Mouse (Mus musculus) CH12.LX (cell line): ENCODE measurements at regions not wholly inside any gene's neighbourhood (a gene's known extent, or its start where the extent isn't known, plus 50 kb on each side); places are given as distances from the start of the nearest gene placed in this dataset.

Experiments
- DNase-seq: peaks from one replicate; pipeline ENCODE4 v3.0.0-alpha.2; 2013; ENCODE audit errors: extremely low read depth
- H3K27ac ChIP-seq: 2 replicates; pipeline ENCODE4 v1.5.1; 2012; ENCODE audit warnings: low read depth, mild to moderate bottlenecking, control low read depth, moderate library complexity; ENCODE audit not compliant: insufficient read depth
- H3K27me3 ChIP-seq: replicated peaks from 2 replicates; pipeline ENCODE3; 2012; ENCODE audit warnings: inconsistent platforms
- H3K36me3 ChIP-seq, 2 experiments: replicated peaks in 1 of 2; 2 replicates each; pipeline versions ENCODE3 to v1.6.1; 2012; ENCODE audit warnings: inconsistent platforms in 1 of 2, low read length in 1 of 2, mild to moderate bottlenecking in 1 of 2, mixed read lengths in 1 of 2, moderate library complexity in 1 of 2; ENCODE audit not compliant: control insufficient read depth in 1 of 2, insufficient read depth in 1 of 2
- H3K4me1 ChIP-seq, 2 experiments: 2 replicates each; pipeline ENCODE4 v1.6.1; 2012; ENCODE audit warnings: inconsistent platforms in 1 of 2, moderate library complexity in 1 of 2; ENCODE audit not compliant: insufficient read depth in 2 of 2, control insufficient read depth in 1 of 2
- H3K4me2 ChIP-seq: 2 replicates; pipeline ENCODE4 v1.6.1; 2012; ENCODE audit warnings: low read depth, mild to moderate bottlenecking, control low read depth; ENCODE audit not compliant: poor library complexity, insufficient read depth, severe bottlenecking
- H3K4me3 ChIP-seq, 3 experiments: fragments of 150-350 bp in 1 of 3; sonication (generic) in 1 of 3; replicated peaks in 1 of 3; 2 replicates each; pipeline versions ENCODE3 to v1.5.1; 2011 to 2012; ENCODE audit warnings: low read depth in 2 of 3, low read length in 2 of 3, mild to moderate bottlenecking in 2 of 3, moderate library complexity in 2 of 3, control low read depth in 1 of 3, improper control_type of control experiment in 1 of 3, inconsistent platforms in 1 of 3, mixed read lengths in 1 of 3; ENCODE audit not compliant: poor library complexity in 1 of 3
- H3K79me2 ChIP-seq: replicated peaks from 2 replicates; pipeline ENCODE4 v1.6.1; 2012; ENCODE audit warnings: mild to moderate bottlenecking, moderate library complexity; ENCODE audit not compliant: control insufficient read depth, poor library complexity, insufficient read depth, severe bottlenecking; ENCODE audit errors: extremely low read depth
- H3K9ac ChIP-seq: 2 replicates; pipeline ENCODE4 v1.6.1; 2012; ENCODE audit warnings: low read depth, mild to moderate bottlenecking, control low read depth, moderate library complexity; ENCODE audit not compliant: insufficient read depth
- H3K9me3 ChIP-seq: replicated peaks from 2 replicates; pipeline ENCODE3; 2012; ENCODE audit warnings: low read length, inconsistent platforms, mixed read lengths
- BHLHE40 ChIP-seq: IDR thresholded peaks from 2 replicates; pipeline ENCODE4 v1.6.1; 2011; ENCODE audit warnings: mild to moderate bottlenecking, low read depth, low read length, improper control_type of control experiment
- CHD1 ChIP-seq: IDR thresholded peaks from 2 replicates; pipeline ENCODE4 v1.6.1; 2012; ENCODE audit warnings: low read depth, low read length, improper control_type of control experiment, inconsistent platforms
- CTCF ChIP-seq, 2 experiments: IDR thresholded peaks in 1 of 2; conservative IDR thresholded peaks in 1 of 2; 2 replicates each; pipeline ENCODE4 v1.5.1; 2011 to 2012; ENCODE audit warnings: low read depth in 2 of 2, low read length in 2 of 2, improper control_type of control experiment in 1 of 2, inconsistent platforms in 1 of 2, mild to moderate bottlenecking in 1 of 2, moderate library complexity in 1 of 2
- E2F4 ChIP-seq: IDR thresholded peaks from 2 replicates; pipeline ENCODE4 v1.6.1; 2011; ENCODE audit warnings: low read depth, low read length, improper control_type of control experiment; ENCODE audit not compliant: insufficient replicate concordance
- ELF1 ChIP-seq: IDR thresholded peaks from 2 replicates; pipeline ENCODE4 v1.6.1; 2014; ENCODE audit warnings: low read depth, mild to moderate bottlenecking, inconsistent platforms, low read length, improper control_type of control experiment
- GABPA ChIP-seq: IDR thresholded peaks from 2 replicates; pipeline ENCODE4 v1.6.1; 2012; ENCODE audit warnings: low read depth, low read length, improper control_type of control experiment, inconsistent platforms; ENCODE audit not compliant: insufficient replicate concordance
- HCFC1 ChIP-seq: IDR thresholded peaks from 2 replicates; pipeline ENCODE4 v1.6.1; 2012; ENCODE audit warnings: low read depth, mild to moderate bottlenecking, inconsistent platforms, low read length, improper control_type of control experiment
- IRF4 ChIP-seq: IDR thresholded peaks from 2 replicates; pipeline ENCODE4 v1.6.1; 2014; ENCODE audit warnings: low read depth, mild to moderate bottlenecking, inconsistent platforms, low read length, improper control_type of control experiment
- JUN ChIP-seq: IDR thresholded peaks from 2 replicates; pipeline ENCODE4 v1.6.1; 2011; ENCODE audit warnings: low read depth, mild to moderate bottlenecking, low read length, improper control_type of control experiment, moderate library complexity; ENCODE audit not compliant: insufficient read depth
- KAT2A ChIP-seq: IDR thresholded peaks from 2 replicates; pipeline ENCODE4 v1.6.1; 2012; ENCODE audit warnings: low read length, improper control_type of control experiment, inconsistent platforms; ENCODE audit not compliant: insufficient replicate concordance
- MAZ ChIP-seq: IDR thresholded peaks from 2 replicates; pipeline ENCODE4 v1.6.1; 2012; ENCODE audit warnings: low read depth, mild to moderate bottlenecking, inconsistent platforms, low read length, improper control_type of control experiment, moderate library complexity
- MXI1 ChIP-seq: IDR thresholded peaks from 2 replicates; pipeline ENCODE4 v1.6.1; 2011; ENCODE audit warnings: mild to moderate bottlenecking, low read depth, low read length, improper control_type of control experiment
- NELFE ChIP-seq: IDR thresholded peaks from 2 replicates; pipeline ENCODE4 v1.6.1; 2011; ENCODE audit warnings: low read depth, low read length, improper control_type of control experiment
- PAX5 ChIP-seq: IDR thresholded peaks from 2 replicates; pipeline ENCODE4 v1.6.1; 2012; ENCODE audit warnings: low read length, inconsistent platforms, mixed read lengths
- POLR2A ChIP-seq: IDR thresholded peaks from 2 replicates; pipeline ENCODE4 v1.6.1; 2011; ENCODE audit warnings: low read depth, mild to moderate bottlenecking, improper control_type of control experiment, low read length
- RAD21 ChIP-seq: IDR thresholded peaks from 2 replicates; pipeline ENCODE4 v1.6.1; 2011; ENCODE audit warnings: low read depth, mild to moderate bottlenecking, low read length, improper control_type of control experiment, moderate library complexity
- SMC3 ChIP-seq: IDR thresholded peaks from 2 replicates; pipeline ENCODE4 v1.6.1; 2011; ENCODE audit warnings: low read depth, low read length, improper control_type of control experiment
- TCF12 ChIP-seq: IDR thresholded peaks from 2 replicates; pipeline ENCODE4 v1.6.1; 2014; ENCODE audit warnings: low read depth, mild to moderate bottlenecking, inconsistent platforms, low read length, improper control_type of control experiment
- UBTF ChIP-seq: IDR thresholded peaks from 2 replicates; pipeline ENCODE4 v1.6.1; 2012; ENCODE audit warnings: low read depth, mild to moderate bottlenecking, inconsistent platforms, low read length, improper control_type of control experiment, moderate library complexity
- ZC3H11A ChIP-seq: IDR thresholded peaks from 2 replicates; pipeline ENCODE4 v1.6.1; 2012; ENCODE audit warnings: low read depth, mild to moderate bottlenecking, inconsistent platforms, low read length, improper control_type of control experiment
- ZMIZ1 ChIP-seq: IDR thresholded peaks from 2 replicates; pipeline ENCODE4 v1.6.1; 2012; ENCODE audit warnings: low read depth, mild to moderate bottlenecking, inconsistent platforms, low read length, improper control_type of control experiment
- ZNF384 ChIP-seq: IDR thresholded peaks from 2 replicates; pipeline ENCODE4 v1.6.1; 2012; ENCODE audit warnings: low read depth, low read length, improper control_type of control experiment, inconsistent platforms
- dilution Hi-C: fragments of 300-500 bp; cut with MboI; formaldehyde crosslinking; loops from 2 replicates; pipeline ENCODE4 v1.14.3; 2020; ENCODE audit warnings: low sequenced_read_pairs; ENCODE audit not compliant: extremely low pct_unique_long_range_greater_than_20kb, extremely low pct_ligation_motif_present
- in situ Hi-C: fragments of 300-500 bp; cut with MboI; formaldehyde crosslinking; loops from 3 replicates; pipeline ENCODE4 v1.14.3; 2019; ENCODE audit warnings: low sequenced_read_pairs, low pct_ligation_motif_present, low pct_unique_long_range_greater_than_20kb, mixed read lengths

DNA sequence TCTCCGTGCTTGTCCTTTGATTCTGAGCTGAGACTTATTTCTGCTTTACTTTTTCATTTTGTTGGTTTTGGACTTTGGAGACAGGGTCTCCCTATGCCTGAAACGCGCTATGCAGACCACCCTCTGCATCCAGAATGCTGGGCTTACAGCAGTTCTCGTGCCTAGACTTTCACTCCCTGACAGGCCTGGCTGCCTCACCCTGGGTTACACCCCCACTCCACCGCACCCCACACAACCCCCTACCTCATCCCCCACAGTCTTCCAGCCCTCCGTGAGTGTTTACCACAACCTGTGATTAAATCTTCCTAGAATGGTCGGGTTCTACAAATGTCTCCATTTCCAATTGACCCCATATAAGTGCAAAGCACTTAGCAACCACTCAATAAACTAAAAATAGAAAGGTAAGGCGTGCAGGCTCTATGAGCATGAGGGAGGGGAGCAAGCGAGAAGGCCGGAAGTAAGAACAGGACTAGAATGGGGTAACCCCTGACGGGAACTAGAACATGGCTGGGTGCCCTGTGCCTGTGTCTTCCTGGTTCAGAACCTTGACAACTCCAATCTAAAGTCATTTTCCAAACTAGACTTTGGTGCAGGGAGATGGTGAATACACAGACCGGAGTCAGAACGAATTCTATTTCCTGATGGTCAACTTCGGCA lies 131.2 kb upstream of the Lef1 start:
- Histone ChIP-seq H3K4me3 (no peak overlapping the region), H3K4me2 (no peak overlapping the region), H3K27me3 (no peaks in the 10 kb centered on the region), H3K36me3 (no peaks in the 10 kb centered on the region), H3K9ac (no peak overlapping the region), H3K27ac (no peak overlapping the region), H3K4me1 (no peaks in the 10 kb centered on the region), H3K79me2 (no peaks in the 10 kb centered on the region), H3K9me3 (no peaks in the 10 kb centered on the region)
- DNase-seq = no peak
- dilution Hi-C loops = no loop called here
- in situ Hi-C loops = no loop called here
- TF ChIP-seq ZMIZ1 (no peak), ZNF384 (no peak), MXI1 (no peak), RAD21 (no peak), MAZ (no peak), NELFE (no peak), SMC3 (no peak), HCFC1 (no peak), IRF4 (no peak), UBTF (no peak), POLR2A (no peak)

DNA sequence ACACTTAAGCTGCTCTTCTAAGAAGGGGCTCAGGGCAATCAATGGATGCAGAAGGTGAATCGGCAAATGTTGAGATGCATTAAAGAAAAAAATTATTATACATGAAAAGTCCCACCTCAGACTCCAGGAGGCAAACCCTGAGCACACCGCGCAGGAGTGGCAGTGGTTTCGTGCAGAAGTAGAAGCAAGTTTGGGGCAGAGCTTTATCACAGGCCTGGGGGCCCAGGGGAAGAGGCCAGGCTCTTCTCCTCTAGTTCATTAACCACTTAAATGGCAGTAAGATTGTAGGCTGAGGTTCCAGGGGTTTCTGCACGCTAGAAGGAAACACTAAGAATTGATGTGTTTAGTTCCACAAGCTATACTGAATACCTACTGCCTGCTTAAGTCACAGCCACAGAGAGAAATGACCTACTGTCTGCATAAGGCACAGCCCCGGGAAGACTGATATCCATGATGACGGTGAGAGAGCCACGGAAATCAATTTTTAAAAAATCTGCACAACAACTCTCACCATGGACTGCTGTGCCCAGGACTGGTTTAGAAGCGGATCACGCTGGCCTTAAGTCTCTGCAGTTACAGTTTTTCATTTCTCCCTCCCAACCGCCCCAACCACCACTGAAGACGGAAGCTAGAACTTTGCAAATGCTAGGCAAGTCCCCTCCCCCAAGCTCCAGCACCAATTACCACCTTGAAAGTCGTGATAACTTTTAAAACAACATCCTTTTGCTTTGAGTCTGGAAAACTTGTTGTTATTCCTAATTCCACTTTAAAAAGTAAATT lies 132.2 kb upstream of the Lef1 start:
- Histone ChIP-seq H3K79me2 (no peaks in the 10 kb centered on the region), H3K27me3 (no peaks in the 10 kb centered on the region), H3K4me2 (no peak overlapping the region), H3K4me3 (no peak overlapping the region), H3K9ac (no peak overlapping the region), H3K4me1 (no peaks in the 10 kb centered on the region), H3K36me3 (no peaks in the 10 kb centered on the region), H3K27ac (no peak overlapping the region), H3K9me3 (no peaks in the 10 kb centered on the region)
- in situ Hi-C loops = no loop called here
- dilution Hi-C loops = no loop called here
- TF ChIP-seq CTCF (conservative IDR thresholded peaks at IDR 0.05 in 1 of 2, IDR thresholded peaks at IDR 0.05 in 1 of 2; ENCODE audit: low read depth in 2 of 2, low read length in 2 of 2) (no peak), ZMIZ1 (no peak), HCFC1 (no peak), NELFE (no peak), ELF1 (no peak), PAX5 (no peak), ZC3H11A (no peak), JUN (no peak), CHD1 (no peak), POLR2A (no peak), BHLHE40 (no peak), E2F4 (no peak), UBTF (no peak), TCF12 (no peak), KAT2A (no peak), GABPA (no peak)
- no peak for DNase-seq
